Mouse (Mus musculus) right cerebral cortex, postnatal 10 days (tissue): ENCODE data around the gene Gm21409.
"Not testable (repeated sequence)": the region's sequence is repeated elsewhere in the genome, so short reads cannot be mapped to it uniquely, and the experiment has no call there.

Source experiments
- DNase-seq, 2 experiments: peaks; one replicate each; pipeline ENCODE4 v3.0.0; 2021; ENCODE audit warnings: low spot score in 2 of 2

The Gm21409 gene

GRCm38 (mm10) chrY:84746385-84746784, at the start of gene Gm21409:
Gm21409 (plus strand) TSS chrY:84746685.
- DNase-seq: not testable (repeated sequence)
